Mouse (Mus musculus): ENCODE measurements at regions not wholly inside any gene's neighbourhood (a gene's known extent, or its start where the extent isn't known, plus 50 kb on each side); places are given as distances from the start of the nearest gene placed in this dataset.

DNA sequence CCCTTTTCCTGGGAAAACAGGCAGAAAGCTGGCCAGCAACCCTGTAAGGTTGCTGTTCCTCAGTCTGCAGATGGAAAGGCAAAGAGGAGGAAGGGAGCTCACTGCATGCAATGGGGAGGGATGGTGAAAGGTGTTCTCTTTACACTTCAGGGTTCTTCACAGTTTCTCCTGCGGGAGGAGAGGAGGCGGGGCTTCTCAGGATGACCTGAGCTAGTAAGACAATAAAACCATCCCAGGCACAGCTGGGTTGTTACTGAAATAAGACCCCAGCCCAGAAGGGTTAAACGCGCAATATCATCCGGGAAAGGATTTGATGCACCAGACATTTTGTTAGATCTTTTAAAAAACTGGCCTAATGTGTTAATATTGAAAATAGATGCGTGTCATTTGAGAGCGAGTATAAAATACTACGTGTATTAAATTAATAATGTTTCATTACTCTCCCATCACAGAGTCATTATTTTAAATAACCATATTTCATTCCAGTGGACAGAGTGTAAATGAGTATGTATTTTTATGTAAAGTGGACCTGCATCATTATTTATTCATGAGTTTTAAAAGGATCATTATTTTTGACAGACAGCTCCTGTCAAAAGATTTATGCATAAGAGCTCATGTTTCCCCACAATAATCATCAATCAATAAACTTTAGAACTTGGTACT lies 409.8 kb downstream of the Rnd3 start:
- TF ChIP-seq CTCF (IDR thresholded peaks at IDR 0.05; ENCODE audit: low read depth) (no peak), EP300 (IDR thresholded peaks at IDR 0.05; ENCODE audit: low read depth) (no peak)
